Mouse (Mus musculus): ENCODE measurements around the gene Limch1.

DNA sequence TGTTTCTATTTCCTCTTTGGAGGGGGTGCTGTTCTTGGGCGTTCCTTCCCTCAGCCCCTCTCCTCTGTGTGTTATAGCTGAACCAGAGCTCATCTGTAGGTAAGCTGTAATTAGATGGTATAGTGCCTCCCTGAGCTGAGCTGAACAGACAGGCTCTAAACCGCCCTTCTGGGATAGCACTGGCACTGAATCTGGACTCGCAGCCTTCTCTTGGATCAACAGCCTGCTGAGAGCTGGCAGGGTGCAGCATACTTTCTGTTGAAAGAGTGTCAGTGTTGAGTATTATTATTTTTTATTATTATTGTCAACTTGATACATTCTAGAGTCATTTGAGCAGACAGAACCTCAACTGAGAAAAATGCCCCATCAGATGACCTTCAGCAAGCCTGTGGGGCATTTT lies 113.9 kb downstream of the Limch1 start:
- TF ChIP-seq CTCF (IDR thresholded peaks at IDR 0.05; ENCODE audit: low read depth) (no peak), EP300 (optimal IDR thresholded peaks at IDR 0.05) (no peak)

Measured in stomach, postnatal 0 days (tissue).